Mouse (Mus musculus): ENCODE measurements around the gene Nes. TPM values are rescaled to one million over a fixed set of nuclear protein-coding genes. Genes with fewer than 3 reads are reported as not detected.

Gene Nes
- 6.6 and 11.3 TPM in 2 replicates for polyA plus RNA-seq (2012; rRNA removed)

DNA sequence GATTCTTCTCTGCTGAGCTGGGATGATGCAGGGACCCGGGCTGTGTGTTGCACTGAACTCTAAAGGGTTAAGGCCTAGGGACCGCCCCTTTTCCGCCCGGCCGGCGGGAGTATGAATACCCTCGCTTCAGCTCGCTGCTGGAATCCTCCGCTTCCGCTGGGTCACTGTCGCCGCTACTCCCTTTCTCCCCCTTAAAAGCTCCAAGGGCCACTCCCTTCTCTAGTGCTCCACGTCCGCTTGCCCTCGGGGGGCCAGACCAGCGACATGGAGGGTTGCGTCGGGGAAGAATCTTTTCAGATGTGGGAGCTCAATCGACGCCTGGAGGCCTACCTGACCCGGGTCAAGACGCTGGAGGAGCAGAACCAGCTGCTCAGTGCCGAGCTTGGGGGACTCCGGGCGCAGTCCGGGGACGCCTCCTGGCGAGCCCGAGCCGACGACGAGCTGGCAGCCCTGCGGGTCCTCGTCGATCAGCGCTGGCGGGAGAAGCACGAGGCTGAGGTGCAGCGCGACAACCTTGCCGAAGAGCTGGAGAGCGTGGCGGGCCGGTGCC, at the start of gene Nes:
TSS of gene Nes (plus strand) at position 140 of the 550 bp plus-strand sequence.

DNA sequence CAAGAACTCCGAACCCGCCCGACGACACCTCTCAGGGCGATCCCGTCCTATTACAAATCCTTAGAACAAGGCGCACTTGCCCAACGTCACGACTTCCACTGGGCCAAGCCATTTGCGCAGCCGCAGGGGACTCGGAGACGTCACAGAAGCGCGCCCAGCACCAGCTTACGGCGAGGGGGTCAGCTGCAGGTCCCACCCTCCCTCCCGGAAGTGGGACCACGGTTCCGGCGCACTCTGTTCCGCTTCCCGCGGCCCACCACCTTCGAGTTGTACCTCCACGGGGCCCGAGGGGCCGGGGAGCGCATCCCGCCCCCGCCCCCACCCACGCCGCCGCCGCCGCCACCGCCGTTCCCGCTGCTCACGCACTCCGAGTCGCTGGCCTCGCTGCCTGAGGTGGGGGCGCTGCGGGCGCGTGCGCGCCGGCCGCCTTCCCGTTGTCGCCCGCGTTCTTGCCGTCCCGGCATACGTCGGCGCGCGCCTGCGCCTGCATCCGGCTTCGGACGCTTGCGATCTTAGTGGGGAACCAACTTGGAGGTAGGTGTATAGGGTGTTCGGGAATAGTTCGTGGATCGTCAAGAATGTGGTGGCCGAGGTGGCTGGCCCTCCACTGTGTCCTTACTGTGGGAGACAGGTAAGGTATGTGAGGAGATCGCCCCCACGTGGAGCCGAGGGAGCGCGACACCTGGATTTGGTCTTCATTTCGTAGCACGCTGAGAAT, 40.6 kb upstream of the Nes start, which contains the start of the genes Isg20l2 and Rrnad1:
TSS of gene Isg20l2 (plus strand) at position 237 of the 718 bp plus-strand sequence.
TSS of gene Rrnad1 (minus strand) at position 640 of the 718 bp plus-strand sequence.

DNA sequence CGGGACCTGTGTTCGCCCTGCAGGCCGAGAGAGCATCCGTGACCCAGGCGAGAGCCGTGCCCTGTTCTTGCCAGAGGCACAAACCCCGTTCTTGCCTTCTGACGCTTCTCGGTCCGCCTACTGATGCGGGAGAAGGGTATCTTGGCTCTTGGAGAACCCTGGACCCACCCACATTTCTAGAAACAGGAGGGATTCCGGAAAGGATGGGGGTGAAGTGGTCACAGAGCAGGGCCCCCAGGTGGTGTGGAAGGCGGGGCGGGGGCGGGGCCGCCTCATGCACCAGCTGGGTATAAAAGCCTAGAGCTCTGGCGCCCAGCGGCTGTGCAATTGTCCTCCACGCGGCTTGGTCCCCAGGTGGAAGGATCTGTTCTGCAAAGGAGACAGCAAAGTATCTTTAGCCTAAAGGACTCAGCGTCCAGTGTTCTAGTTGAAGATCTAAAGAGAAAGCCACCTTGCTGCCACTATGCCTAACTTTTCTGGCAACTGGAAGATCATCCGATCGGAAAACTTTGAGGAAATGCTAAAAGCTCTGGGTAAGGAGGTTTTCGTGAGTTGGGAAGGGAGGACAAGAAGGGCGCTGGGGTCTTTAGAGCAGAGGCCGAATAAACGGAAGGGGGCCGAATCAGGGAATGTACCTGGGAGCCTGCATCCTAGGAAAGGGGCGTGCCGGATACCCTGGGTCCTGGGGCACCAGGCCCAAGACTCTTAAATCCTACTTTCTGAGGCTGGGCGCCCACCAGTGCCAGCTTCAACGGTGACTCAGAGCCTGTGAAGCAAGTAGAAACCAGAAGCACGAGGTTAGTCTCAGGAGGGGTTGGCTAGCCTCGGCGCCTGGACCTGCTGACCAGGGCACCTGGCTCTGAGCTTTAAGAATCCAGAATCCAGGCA, 22.3 kb upstream of the Nes start, which contains the start of gene Crabp2:
TSS of gene Crabp2 (plus strand) at position 289 of the 888 bp plus-strand sequence.

DNA sequence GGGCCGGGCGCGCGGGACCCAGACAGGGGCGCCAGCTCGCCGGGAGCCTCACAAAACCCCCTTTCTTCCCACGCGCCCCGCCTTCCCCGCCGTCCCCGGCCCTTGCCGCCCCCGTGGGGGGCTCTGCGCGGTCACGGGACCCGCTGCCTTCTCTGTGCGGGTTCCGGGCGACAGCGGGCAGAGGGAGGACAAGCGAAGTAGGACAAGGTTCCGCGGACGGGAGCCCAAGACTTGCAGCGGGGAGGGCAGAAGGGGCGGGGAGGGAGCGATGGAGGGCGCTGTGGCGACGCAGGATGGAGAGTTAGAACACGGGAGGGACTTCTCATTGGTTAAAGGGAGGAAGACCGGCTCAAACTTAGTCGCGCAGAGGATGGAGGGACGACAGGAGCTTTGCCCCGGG, 29.3 kb downstream of the Nes start, which contains the start of gene Bcan:
TSS of gene Bcan (minus strand) at position 50 of the 400 bp plus-strand sequence.

DNA sequence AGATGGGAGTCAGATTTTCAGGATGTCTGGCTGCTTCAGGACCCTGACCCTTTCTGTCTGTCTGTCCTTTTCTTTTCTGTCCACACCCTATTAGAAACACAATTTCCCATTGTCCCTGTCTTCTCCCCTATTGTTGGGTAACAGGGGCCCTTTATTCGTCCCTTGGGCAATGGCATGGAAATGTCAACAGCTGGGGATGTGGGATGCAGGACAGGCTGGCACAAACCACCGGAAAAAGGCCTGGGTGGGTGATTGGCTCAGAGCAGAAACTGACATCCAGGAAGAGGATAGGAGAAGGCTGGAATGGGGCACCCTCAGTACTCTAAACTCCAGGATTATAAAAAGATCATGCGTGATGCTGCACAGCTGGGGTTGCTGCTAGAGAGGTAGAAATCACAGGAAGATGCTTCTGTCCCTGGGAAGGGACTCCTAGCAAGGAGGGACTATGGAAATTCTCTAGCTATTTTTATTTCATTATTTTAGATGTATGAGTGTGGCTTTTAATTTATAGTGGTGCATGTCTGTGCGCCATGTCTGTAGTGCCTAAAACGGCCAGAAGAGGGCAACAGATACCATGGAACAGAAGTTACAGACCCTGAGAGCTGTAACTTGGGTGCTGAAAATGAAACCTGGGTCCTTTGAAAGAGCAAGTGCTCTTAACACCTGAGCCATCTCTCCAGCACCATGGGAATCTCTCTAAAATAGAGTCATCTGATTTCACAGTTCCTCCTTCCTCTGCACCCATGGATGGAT, 56.7 kb downstream of the Nes start, which contains the start of gene Hapln2:
TSS of gene Hapln2 (minus strand) at position 150 of the 753 bp plus-strand sequence.

Other genes with a start within 250 kb of the Nes start
- 9.1 and 10.7 TPM in 2 replicates for gene Lrrc71, start 222.5 kb upstream of the Nes start, polyA plus RNA-seq (2012; rRNA removed)
- 4.4 and 5.1 TPM in 2 replicates for gene Ntrk1, start 175.9 kb upstream of the Nes start, polyA plus RNA-seq (2012; rRNA removed)
- gene Insrr, start 174.1 kb upstream of the Nes start, polyA plus RNA-seq (2012; rRNA removed): 0.51 and 0.78 TPM in 2 replicates
- 123 and 134 TPM in 2 replicates for gene Pear1, start 146.8 kb upstream of the Nes start, polyA plus RNA-seq (2012; rRNA removed)
- 0.92 and 1.1 TPM in 2 replicates for gene Sh2d2a, start 124.3 kb upstream of the Nes start, polyA plus RNA-seq (2012; rRNA removed)
- 37.4 and 39.5 TPM in 2 replicates for gene Prcc, start 85.5 kb upstream of the Nes start, polyA plus RNA-seq (2012; rRNA removed)
- gene Hdgf, start 64.8 kb upstream of the Nes start, polyA plus RNA-seq (2012; rRNA removed): 75.4 and 79.0 TPM in 2 replicates
- 17.9 and 22.9 TPM in 2 replicates for gene Mrpl24, start 51.6 kb upstream of the Nes start, polyA plus RNA-seq (2012; rRNA removed)
- 17.2 and 19.6 TPM in 2 replicates for gene Isg20l2, start 40.8 kb upstream of the Nes start, polyA plus RNA-seq (2012; rRNA removed)
- gene Rrnad1, start 40.4 kb upstream of the Nes start, polyA plus RNA-seq (2012; rRNA removed): 54.9 and 58.7 TPM in 2 replicates
- 12.1 and 24.3 TPM in 2 replicates for gene Crabp2, start 22.4 kb upstream of the Nes start, polyA plus RNA-seq (2012; rRNA removed)
- 41.0 and 47.3 TPM in 2 replicates for gene Bcan, start 29.2 kb downstream of the Nes start, polyA plus RNA-seq (2012; rRNA removed)
- gene Hapln2, start 56.5 kb downstream of the Nes start, polyA plus RNA-seq (2012; rRNA removed): 0.12 and 1.2 TPM in 2 replicates
- 9.4 and 11.5 TPM in 2 replicates for gene Gpatch4, start 72.0 kb downstream of the Nes start, polyA plus RNA-seq (2012; rRNA removed)
- 72.2 and 92.5 TPM in 2 replicates for gene Naxe, start 87.4 kb downstream of the Nes start, polyA plus RNA-seq (2012; rRNA removed)
- not detected in 2 replicates for gene Ttc24, start 107.2 kb downstream of the Nes start, polyA plus RNA-seq (2012; rRNA removed)
- 13.1 and 15.0 TPM in 2 replicates for gene Iqgap3, start 110.9 kb downstream of the Nes start, polyA plus RNA-seq (2012; rRNA removed)
- gene Mef2d, start 171.3 kb downstream of the Nes start, polyA plus RNA-seq (2012; rRNA removed): 96.5 and 141 TPM in 2 replicates

All from ovary, adult 2 months (tissue).